Mouse (Mus musculus) hindbrain, embryonic 13.5 days (tissue): ENCODE data around the gene Kirrel3. TPM values are rescaled to one million over a fixed set of nuclear protein-coding genes. Genes with fewer than 3 reads are reported as not detected.

ENCODE experiments used
- ATAC-seq: fragments of 200-750 bp; cut with Nextera tagmentation; 2 replicates; pipeline ENCODE4 v1.8.0; 2017; ENCODE audit warnings: moderate TSS enrichment; ENCODE audit not compliant: low FRiP score
- H3K27ac ChIP-seq: fragments of 300-500 bp; sonication (generic); 2 replicates; pipeline ENCODE4 v1.5.1; 2015; ENCODE audit warnings: inconsistent platforms, mild to moderate bottlenecking, moderate library complexity
- H3K27me3 ChIP-seq: fragments of 300-500 bp; sonication (generic); 2 replicates; pipeline ENCODE4 v1.6.1; 2015; ENCODE audit warnings: mild to moderate bottlenecking, inconsistent platforms
- H3K36me3 ChIP-seq: fragments of 300-500 bp; sonication (generic); 2 replicates; pipeline ENCODE4 v1.6.1; 2015; ENCODE audit warnings: mild to moderate bottlenecking, inconsistent platforms
- H3K4me1 ChIP-seq: fragments of 300-500 bp; sonication (generic); replicated peaks from 2 replicates; pipeline ENCODE4 v1.6.1; 2015; ENCODE audit warnings: inconsistent platforms
- H3K4me2 ChIP-seq: fragments of 300-500 bp; sonication (generic); 2 replicates; pipeline ENCODE4 v1.6.1; 2015; ENCODE audit warnings: inconsistent platforms, mild to moderate bottlenecking, moderate library complexity
- H3K4me3 ChIP-seq: fragments of 300-500 bp; sonication (generic); 2 replicates; pipeline ENCODE4 v1.5.1; 2015; ENCODE audit warnings: mild to moderate bottlenecking, inconsistent platforms
- H3K9ac ChIP-seq: fragments of 300-500 bp; sonication (generic); 2 replicates; pipeline ENCODE4 v1.6.1; 2015; ENCODE audit warnings: mild to moderate bottlenecking, inconsistent platforms
- H3K9me3 ChIP-seq: fragments of 300-500 bp; sonication (generic); 2 replicates; pipeline ENCODE4 v1.6.1; 2016; ENCODE audit warnings: inconsistent platforms
- WGBS: fragments of 180-500 bp; shearing (Covaris S2); methylation state at CpG from one replicate; pipeline ENCODE4 v1.1.7; 2015; 5-methylcytosine and 5-hydroxymethylcytosine counted together
- polyA plus RNA-seq: library from polyadenylated mRNA; unstranded; fragments of >200 nt; fragmentation: Nextera tagmentation; extraction: Ambion mirVana; gene quantifications from 2 replicates; pipeline ENCODE4 v1.2.1, GENCODE M21; 2015

Gene Kirrel3
- polyA plus RNA-seq, 1 experiment from 2014 or later, result 26.2 TPM

DNA sequence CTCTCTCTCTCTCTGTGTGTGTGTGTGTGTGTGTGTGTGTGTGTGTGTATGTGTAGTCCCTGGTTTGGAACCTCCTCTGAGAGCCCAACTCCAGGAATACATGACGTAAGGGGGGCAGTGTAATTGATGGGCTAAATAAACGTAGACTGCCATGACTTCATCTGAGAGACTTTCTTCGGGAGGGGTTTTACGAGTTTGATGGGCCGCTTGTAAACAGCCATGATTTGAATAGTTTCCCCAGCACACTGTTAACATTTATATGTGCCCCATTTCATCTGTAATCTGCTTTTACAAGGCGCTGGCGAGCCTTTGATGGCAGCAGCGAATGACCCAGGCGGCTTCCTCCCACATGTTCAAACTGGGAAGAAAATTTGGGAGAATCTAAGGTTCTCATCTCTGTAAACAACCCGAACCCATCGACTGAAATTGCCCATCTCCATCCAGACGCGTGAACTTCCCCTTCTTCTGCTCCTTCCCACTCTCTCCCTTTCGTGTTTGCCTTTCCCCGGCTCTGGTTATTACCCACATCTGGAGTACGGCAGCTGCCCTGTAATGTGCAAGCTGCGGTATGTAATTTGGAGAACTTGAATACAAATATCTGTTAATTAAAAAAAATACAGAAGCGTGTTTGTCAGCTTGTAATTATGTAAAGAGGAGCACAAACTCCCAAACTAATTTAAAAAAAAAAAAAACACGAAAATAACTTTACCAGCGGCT lies 34.7 kb downstream of the Kirrel3 start:
- no peaks in the 10 kb centered on the region for H3K4me1 ChIP-seq
- H3K4me3 ChIP-seq, result no peak overlapping the region
- no peak overlapping the region for H3K9ac ChIP-seq
- H3K27me3 ChIP-seq, result no peaks in the 10 kb centered on the region
- no peak overlapping the region for H3K4me2 ChIP-seq
- WGBS, result 78% methylated on average over 20 of the region's 20 CpGs
- no peaks in the 10 kb centered on the region for H3K36me3 ChIP-seq
- no peaks in the 10 kb centered on the region for H3K9me3 ChIP-seq
- ATAC-seq, result no peak
- H3K27ac ChIP-seq, result no peak overlapping the region

DNA sequence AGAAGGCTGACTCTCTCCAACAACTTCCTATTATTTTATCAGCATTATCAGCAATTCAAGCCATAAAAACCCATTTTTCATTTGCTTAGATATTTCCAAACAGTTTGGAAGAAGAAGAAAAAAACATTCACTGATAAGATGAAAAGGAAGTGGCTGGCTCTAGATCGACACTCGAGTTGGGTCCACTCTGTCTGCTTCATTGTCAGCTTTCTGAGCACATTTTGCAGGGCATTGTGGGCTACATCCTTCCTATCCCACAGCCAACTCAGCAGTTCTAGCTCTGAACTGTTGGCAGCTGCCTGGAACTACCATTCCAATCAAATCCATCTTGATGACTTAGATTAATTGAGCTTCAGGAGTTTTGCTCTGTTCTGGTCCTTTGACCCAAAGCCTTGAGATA lies 40.0 kb downstream of the Kirrel3 start:
- Histone ChIP-seq H3K27ac (no peak overlapping the region), H3K4me2 (no peak overlapping the region), H3K9me3 (no peaks in the 10 kb centered on the region), H3K4me1 (no peaks in the 10 kb centered on the region), H3K9ac (no peak overlapping the region), H3K36me3 (no peaks in the 10 kb centered on the region), H3K27me3 (no peaks in the 10 kb centered on the region), H3K4me3 (no peak overlapping the region)
- 62% methylated on average over 2 of the region's 2 CpGs for WGBS
- no peak for ATAC-seq

DNA sequence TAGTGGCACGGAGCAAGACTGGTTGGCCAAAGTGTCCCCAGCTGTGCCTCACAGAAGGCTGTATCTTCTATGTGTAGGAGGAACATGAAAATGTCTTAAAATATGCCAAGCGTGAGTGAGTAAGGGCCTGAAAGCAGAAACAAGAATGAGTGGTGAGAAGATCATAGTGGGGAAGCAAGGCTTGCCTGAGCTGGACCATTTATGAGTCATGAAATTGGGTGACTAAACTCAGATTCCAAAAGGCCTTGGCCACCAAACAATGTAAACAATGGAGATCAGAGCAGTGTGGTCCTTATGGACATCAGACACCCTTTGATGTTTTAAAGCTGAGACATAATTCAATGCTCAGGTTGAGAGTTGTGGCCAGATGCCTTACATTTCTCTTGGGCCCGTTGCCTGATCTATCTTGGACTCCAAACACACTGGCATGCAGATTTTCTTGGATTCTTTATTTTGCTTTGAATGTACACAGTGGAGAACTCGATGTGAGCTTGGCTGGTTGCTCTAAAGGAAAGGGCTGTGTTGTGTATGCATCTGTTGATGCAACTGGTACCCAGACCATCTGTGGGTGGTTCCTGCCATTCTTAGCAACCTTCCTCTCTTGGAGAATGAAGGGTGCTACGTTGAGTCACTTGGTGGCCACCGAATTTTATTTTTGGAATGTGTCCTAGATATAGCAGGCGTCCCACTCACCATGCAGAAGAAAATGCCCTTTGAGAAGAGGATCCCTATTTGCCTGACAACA lies 53.1 kb downstream of the Kirrel3 start:
- no peaks in the 10 kb centered on the region for H3K27me3 ChIP-seq

DNA sequence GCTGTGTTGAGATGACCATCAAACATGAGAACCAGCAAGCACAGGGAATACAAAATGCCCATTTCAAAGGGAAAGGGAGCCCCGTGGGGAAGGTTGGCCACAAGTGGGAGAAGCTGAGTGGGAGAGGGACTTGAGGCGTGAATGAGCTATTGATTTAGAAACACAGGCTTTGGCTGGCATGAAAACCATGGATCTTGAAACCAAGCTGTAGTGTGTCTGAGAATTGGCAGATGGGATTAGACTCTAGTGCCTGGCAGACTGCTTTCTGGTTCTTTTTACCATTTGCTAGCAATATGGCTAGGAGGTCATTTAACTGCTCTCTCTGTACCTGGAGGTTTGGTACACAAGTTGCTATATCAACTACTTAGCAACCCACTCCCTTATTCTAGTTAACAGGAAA lies 56.2 kb downstream of the Kirrel3 start:
- Histone ChIP-seq H3K4me1 (0 out of 2 replicates have a peak, but pooled peaks cover 3% of the 10 kb centered on the region), H3K9ac (no peak overlapping the region), H3K4me3 (no peak overlapping the region), H3K36me3 (no peaks in the 10 kb centered on the region), H3K4me2 (no peak overlapping the region), H3K27ac (no peak overlapping the region), H3K9me3 (no peaks in the 10 kb centered on the region), H3K27me3 (no peaks in the 10 kb centered on the region)
- 71% methylated on average over 2 of the region's 2 CpGs for WGBS
- no peak for ATAC-seq

More for the DNA sequence above, 53.1 kb downstream of the Kirrel3 start:
- Histone ChIP-seq H3K36me3 (no peaks in the 10 kb centered on the region), H3K9me3 (no peaks in the 10 kb centered on the region), H3K4me2 (no peak overlapping the region), H3K4me3 (no peak overlapping the region), H3K27ac (no peak overlapping the region), H3K9ac (no peak overlapping the region), H3K4me1 (peaks cover 7% of the 10 kb centered on the region; the same call in 1 of the 2 replicates)
- ATAC-seq, result no peak
- WGBS, result 74% methylated on average over 7 of the region's 7 CpGs

DNA sequence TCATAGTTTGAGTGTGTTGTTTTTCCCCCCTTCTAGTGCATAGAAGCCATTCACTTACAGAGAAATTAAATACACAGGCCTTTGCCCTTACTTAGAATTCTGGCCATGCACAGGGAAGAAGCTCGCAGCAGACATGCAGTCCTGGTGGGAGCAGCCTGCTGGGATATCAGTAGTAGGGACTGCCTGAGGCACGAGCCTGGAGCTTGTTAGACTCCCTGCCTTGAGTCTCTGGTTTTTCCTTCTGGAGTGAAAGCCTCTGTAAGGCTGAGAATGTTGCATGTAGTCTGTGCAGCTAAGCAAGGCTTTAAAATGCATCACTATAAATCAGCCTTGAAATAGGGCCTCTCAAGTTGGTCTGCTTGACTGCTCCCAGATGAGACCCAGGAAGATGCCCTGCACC lies 70.0 kb downstream of the Kirrel3 start:
- H3K4me2 ChIP-seq, result no peak overlapping the region
- no peaks in the 10 kb centered on the region for H3K36me3 ChIP-seq
- H3K4me1 ChIP-seq, result peaks cover 52% of the 10 kb centered on the region
- ATAC-seq, result no peak
- no peaks in the 10 kb centered on the region for H3K27me3 ChIP-seq
- peak overlapping the region; percentile 40; the same call in 1 of the 2 replicates for H3K9ac ChIP-seq
- H3K9me3 ChIP-seq, result no peaks in the 10 kb centered on the region
- H3K4me3 ChIP-seq, result no peak overlapping the region
- WGBS, result 10% methylated on average over 2 of the region's 2 CpGs
- H3K27ac ChIP-seq, result peak overlapping the region; percentile 56

DNA sequence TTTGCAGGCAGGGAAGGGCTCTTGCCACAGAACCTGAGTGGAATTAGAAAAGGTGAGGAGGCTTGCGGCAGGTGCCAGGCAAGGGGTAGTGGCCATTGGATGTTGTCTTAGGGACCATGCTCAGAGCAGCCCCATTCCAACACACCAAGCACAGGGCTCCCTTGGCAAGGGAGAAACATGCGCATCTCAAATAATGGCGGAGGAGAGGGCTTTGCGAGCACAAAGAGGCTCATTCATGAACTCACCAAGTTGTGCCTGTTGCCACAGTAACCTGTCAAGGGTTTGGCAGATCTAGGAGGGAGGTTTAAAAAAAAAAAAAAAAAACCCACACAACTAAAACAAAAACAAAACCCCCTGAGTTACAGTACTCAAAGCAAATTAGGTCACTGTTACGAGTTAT lies 72.2 kb downstream of the Kirrel3 start:
- Histone ChIP-seq H3K4me2 (no peak overlapping the region), H3K36me3 (no peaks in the 10 kb centered on the region), H3K4me1 (peaks cover 53% of the 10 kb centered on the region)

DNA sequence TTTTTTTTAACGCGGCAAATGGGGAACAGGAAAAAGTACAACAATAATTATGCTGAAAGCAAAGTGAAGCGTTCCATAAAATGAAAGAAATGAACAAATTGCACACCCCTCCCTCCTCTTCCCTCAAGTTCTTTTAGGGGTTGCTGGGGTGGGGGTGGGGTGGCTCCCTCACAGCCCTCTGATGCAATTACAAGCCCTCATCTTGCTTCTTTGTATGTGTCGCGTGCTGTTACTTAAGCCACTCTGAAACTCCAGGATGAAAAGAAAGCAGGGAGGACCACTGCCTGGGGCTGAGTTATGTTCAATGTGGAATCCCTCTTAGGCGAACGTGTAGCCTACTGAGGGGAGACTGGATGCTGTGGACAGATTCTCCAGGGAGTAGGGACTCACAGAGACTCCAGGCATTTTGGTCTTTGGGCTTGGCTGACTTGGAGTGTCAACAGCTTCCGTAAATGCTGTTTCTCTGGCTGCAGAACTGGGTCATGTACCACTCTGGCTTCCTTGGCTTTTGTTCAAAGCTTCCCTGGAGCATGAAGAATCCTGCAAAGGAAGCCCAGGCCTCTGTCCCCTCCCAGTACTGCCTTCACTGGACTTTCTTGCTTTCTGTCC lies 72.7 kb downstream of the Kirrel3 start:
- Histone ChIP-seq H3K27me3 (no peaks in the 10 kb centered on the region), H3K36me3 (no peaks in the 10 kb centered on the region), H3K4me2 (0 out of 2 replicates have a peak overlapping the region, but pooled peaks have one; percentile 4), H3K9ac (no peak overlapping the region), H3K27ac (peak overlapping the region; percentile 80), H3K9me3 (no peaks in the 10 kb centered on the region), H3K4me3 (no peak overlapping the region), H3K4me1 (peaks cover 53% of the 10 kb centered on the region)
- WGBS, result 23% methylated on average over 8 of the region's 8 CpGs
- peak; percentile 76 for ATAC-seq

More for the DNA sequence above, 72.2 kb downstream of the Kirrel3 start:
- Histone ChIP-seq H3K4me3 (no peak overlapping the region), H3K27me3 (no peaks in the 10 kb centered on the region), H3K9ac (no peak overlapping the region), H3K27ac (peak overlapping the region; percentile 78), H3K9me3 (no peaks in the 10 kb centered on the region)
- WGBS, result 20% methylated on average over 5 of the region's 5 CpGs
- peak; percentile 79 for ATAC-seq

DNA sequence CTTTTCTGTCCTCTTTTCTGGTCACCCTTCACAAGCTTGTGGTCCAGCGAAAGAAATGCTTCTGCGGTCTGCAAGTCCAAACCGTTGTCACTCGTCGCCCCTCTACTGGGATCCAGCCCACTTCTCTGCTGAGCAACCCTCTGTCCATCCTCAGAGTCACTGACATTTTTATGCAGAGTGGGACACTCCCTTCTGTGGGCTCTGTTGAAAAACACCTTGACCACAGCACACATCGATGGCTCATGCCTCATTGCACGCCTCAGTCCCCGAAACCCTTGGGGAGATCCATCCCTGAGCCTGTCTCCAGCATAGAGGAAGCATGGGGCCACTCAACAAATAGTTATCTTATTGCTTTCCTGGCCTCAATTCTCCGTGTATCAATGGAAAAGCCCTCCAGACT lies 73.4 kb downstream of the Kirrel3 start:
- H3K9me3 ChIP-seq, result no peaks in the 10 kb centered on the region
- WGBS, result 82% methylated on average over 9 of the region's 9 CpGs
- H3K4me2 ChIP-seq, result no peak overlapping the region
- H3K27ac ChIP-seq, result peak overlapping the region; percentile 80
- H3K4me1 ChIP-seq, result peaks cover 53% of the 10 kb centered on the region
- H3K9ac ChIP-seq, result no peak overlapping the region
- no peak overlapping the region for H3K4me3 ChIP-seq
- no peaks in the 10 kb centered on the region for H3K36me3 ChIP-seq
- no peak for ATAC-seq
- no peaks in the 10 kb centered on the region for H3K27me3 ChIP-seq

DNA sequence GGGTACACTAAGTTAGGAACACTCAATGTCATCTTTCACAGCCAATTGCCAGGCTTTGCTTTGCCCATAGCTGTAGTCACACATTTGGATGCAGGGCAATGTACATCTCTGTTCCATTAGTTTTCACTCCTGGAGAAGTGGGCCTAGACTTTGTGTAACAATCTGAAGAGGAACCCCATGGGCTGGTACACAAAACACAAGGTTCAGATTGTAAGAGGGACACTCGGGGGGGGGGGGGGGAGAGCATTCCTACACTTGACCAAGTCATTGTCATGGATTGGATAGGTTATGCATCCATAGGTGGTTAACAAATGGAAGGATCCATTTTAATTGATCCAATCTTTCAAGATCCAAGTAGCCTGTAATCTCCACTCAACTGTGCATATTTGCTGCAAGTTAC lies 75.6 kb downstream of the Kirrel3 start:
- WGBS, result 44% methylated on average over 1 of the region's 1 CpGs
- H3K4me1 ChIP-seq, result peaks cover 39% of the 10 kb centered on the region
- H3K9ac ChIP-seq, result no peak overlapping the region
- no peak for ATAC-seq
- no peaks in the 10 kb centered on the region for H3K27me3 ChIP-seq
- H3K9me3 ChIP-seq, result no peaks in the 10 kb centered on the region
- no peak overlapping the region; the same call in 1 of the 2 replicates for H3K27ac ChIP-seq
- H3K36me3 ChIP-seq, result no peaks in the 10 kb centered on the region
- no peak overlapping the region for H3K4me3 ChIP-seq
- no peak overlapping the region for H3K4me2 ChIP-seq

DNA sequence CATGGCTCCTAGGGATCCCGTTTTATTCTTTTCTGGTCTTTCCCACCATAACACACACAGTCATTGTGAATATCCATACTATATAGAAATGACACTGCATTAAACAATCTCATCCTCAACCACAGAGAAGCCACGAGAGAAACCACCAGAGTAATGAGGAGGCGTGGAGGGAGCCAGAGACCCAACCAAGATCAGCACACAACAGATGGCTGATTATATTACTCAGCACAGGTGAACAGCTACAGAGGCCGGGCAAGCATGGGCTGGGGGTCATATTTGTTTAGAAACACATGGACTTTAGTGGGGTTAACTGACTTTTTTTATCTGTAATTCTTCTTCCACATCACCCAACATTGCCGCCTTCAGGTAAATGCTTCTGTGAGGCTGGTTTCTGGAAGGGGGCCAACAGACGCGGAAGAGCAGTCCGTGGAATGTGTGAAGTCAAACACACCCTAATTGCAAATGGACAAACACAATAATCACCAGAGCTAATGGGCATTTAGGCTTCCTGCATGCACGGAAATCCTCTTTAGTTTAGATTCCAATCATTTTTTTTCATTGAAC lies 76.8 kb downstream of the Kirrel3 start:
- Histone ChIP-seq H3K9ac (no peak overlapping the region), H3K4me1 (peaks cover 31% of the 10 kb centered on the region), H3K4me2 (no peak overlapping the region), H3K4me3 (no peak overlapping the region), H3K9me3 (no peaks in the 10 kb centered on the region), H3K27ac (no peak overlapping the region), H3K27me3 (no peaks in the 10 kb centered on the region), H3K36me3 (no peaks in the 10 kb centered on the region)
- no peak for ATAC-seq
- WGBS, result 75% methylated on average over 9 of the region's 9 CpGs

DNA sequence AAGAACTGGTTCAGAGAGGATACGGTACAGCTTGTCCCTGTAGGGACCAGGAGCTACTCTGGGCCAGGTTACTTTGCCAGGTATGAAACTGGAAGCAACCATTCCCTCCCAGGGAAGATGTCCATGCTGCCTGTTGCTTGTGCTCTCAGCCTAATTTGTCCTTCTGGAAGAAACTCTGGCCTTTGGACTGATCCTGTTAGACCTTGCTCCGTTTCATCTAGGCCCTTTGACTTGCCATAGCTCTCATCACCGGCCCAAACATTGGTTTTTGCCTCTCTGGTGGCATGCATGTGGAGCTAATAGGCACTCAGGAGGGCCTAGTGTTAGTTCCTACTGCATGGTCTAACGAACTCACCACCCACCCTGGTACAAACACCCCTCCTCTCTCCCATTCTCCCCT lies 88.2 kb downstream of the Kirrel3 start:
- 91% methylated on average over 4 of the region's 4 CpGs for WGBS

DNA sequence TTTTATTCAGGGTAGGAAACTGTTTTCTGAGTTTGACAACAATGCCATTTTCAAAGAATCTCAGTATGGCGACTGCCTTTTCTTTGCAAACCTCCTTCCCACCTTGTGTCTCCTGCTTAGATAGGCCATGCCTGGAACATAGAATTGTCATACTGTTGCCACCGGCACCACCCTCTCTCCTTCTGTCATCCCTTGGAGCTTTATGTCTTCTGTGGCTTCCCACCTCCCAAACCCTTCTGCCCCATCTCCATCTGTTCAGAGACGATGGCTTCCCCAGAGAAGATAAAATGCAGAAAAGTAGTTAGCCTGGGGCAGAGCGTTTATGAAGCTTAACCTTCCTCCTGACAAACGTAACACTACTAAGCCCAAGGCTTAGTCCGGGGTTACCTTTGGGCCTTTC lies 88.9 kb downstream of the Kirrel3 start:
- no peak overlapping the region for H3K27ac ChIP-seq
- no peak overlapping the region for H3K4me3 ChIP-seq
- no peak overlapping the region for H3K4me2 ChIP-seq
- no peak for ATAC-seq
- H3K4me1 ChIP-seq, result peaks cover 6% of the 10 kb centered on the region
- 90% methylated on average over 6 of the region's 6 CpGs for WGBS
- H3K36me3 ChIP-seq, result no peaks in the 10 kb centered on the region
- no peaks in the 10 kb centered on the region for H3K9me3 ChIP-seq
- no peak overlapping the region for H3K9ac ChIP-seq
- 0 out of 2 replicates have a peak, but pooled peaks cover 3% of the 10 kb centered on the region for H3K27me3 ChIP-seq

More for the DNA sequence above, 88.2 kb downstream of the Kirrel3 start:
- Histone ChIP-seq H3K9me3 (no peaks in the 10 kb centered on the region), H3K9ac (no peak overlapping the region), H3K27me3 (0 out of 2 replicates have a peak, but pooled peaks cover 3% of the 10 kb centered on the region), H3K4me2 (no peak overlapping the region), H3K4me3 (no peak overlapping the region), H3K4me1 (no peaks in the 10 kb centered on the region; the same call in 1 of the 2 replicates), H3K36me3 (no peaks in the 10 kb centered on the region), H3K27ac (no peak overlapping the region)
- ATAC-seq, result no peak
